Comparison of ENCODE assay signal across 7 mouse cellular contexts in the genomic region with DNA sequence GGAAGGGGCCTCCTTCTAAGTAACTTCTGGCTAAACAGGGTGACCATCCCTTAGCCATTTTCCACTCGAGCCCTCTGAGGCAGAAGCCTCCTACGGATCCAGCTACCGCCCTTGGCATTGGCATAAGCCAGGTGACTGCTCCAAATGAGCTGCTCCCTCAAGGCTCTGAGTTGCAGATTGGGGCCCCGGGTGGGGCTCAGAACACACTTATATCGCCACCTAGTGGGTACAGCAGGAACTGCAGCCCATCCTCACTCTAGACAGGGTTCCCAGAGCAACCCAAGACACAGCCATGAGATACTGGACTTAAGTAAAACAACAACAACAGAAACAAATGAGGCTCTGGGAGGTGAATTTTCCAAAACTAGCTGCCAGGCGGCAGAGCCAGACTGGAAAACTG. TPM values are rescaled to one million over a fixed set of nuclear protein-coding genes. Genes with fewer than 3 reads are reported as not detected.
DNase-seq lines count a peak whose midpoint lies in the region; ATAC-seq lines count a peak whose summit lies in the region.

No protein-coding gene starts in this region.

- H3K9ac ChIP-seq in intestine, embryonic 16.5 days (ENCODE audit: low read depth, low read length) = peak overlapping the region; percentile 40; the same call in 1 of the 2 replicates
- H3K9ac ChIP-seq in midbrain, embryonic 11.5 days (ENCODE audit: low read length) = no peak overlapping the region; the same call in 1 of the 2 replicates

- ATAC-seq in intestine, embryonic 16.5 days = peak; percentile 81
- ATAC-seq in midbrain, embryonic 11.5 days (ENCODE audit: low FRiP score) = peak; percentile 79

- H3K36me3 ChIP-seq in intestine, embryonic 16.5 days (ENCODE audit: control insufficient read depth, insufficient read depth, low read length) = no peaks in the 10 kb centered on the region
- no peaks in the 10 kb centered on the region for H3K36me3 ChIP-seq in midbrain, embryonic 11.5 days (ENCODE audit: control insufficient read depth, insufficient read depth, low read length)

- H3K4me2 ChIP-seq in intestine, embryonic 16.5 days (ENCODE audit: low read depth, low read length) = peak overlapping the region; percentile 50
- H3K4me2 ChIP-seq in midbrain, embryonic 11.5 days = no peak overlapping the region

- H3K4me1 ChIP-seq in intestine, embryonic 16.5 days (ENCODE audit: control insufficient read depth, insufficient read depth, low read length) = peaks cover 13% of the 10 kb centered on the region; the same call in 1 of the 2 replicates
- H3K4me1 ChIP-seq in midbrain, embryonic 11.5 days (ENCODE audit: control insufficient read depth, insufficient read depth, low read length) = peaks cover 3% of the 10 kb centered on the region; the same call in 1 of the 2 replicates

- WGBS in intestine, embryonic 16.5 days = 1% methylated on average over 6 of the region's 6 CpGs
- WGBS in midbrain, embryonic 11.5 days = 3% methylated on average over 6 of the region's 6 CpGs

- H3K27ac ChIP-seq in intestine, embryonic 16.5 days (ENCODE audit: low read length) = peak overlapping the region; percentile 57
- H3K27ac ChIP-seq in midbrain, embryonic 11.5 days (ENCODE audit: low read depth, low read length) = no peak overlapping the region

- intact Hi-C loops in gastrocnemius, postnatal 36 days (cut with DNase I) = loop anchor here (2.0 to 5.0 kb wide), 2 partner anchors 254 to 413 kb away; no protein-coding TSS in a partner anchor
- intact Hi-C loops in left cerebral cortex, postnatal 25 days (cut with DNase I) = loop anchor here (5.0 kb wide), 1 partner anchor 397 kb away; no protein-coding TSS in a partner anchor

- H3K9me3 ChIP-seq in intestine, embryonic 16.5 days (ENCODE audit: control insufficient read depth, low read length) = no peaks in the 10 kb centered on the region
- no peaks in the 10 kb centered on the region for H3K9me3 ChIP-seq in midbrain, embryonic 11.5 days (ENCODE audit: control insufficient read depth, low read length)

- DNase-seq in adrenal gland, adult (ENCODE audit: inconsistent age in 2 of 2, low spot score in 1 of 2) = peak; percentile 75 to 94
- DNase-seq in embryo, embryonic 10 days (ENCODE audit: low spot score) = peak; percentile 85
- peak; percentile 60 to 71 for DNase-seq in gastrocnemius, postnatal 36 days
- peak; percentile 78 to 80 for DNase-seq in left cerebral cortex, postnatal 25 days (ENCODE audit: low spot score in 2 of 2)
- peak; percentile 98 for DNase-seq in midbrain, embryonic 11.5 days (ENCODE audit: low spot score, missing footprints)
- DNase-seq in skeletal muscle tissue, adult 2 months (ENCODE audit: low read depth, low spot score) = peak; percentile 52

- peak overlapping the region; percentile 22 for H3K4me3 ChIP-seq in intestine, embryonic 16.5 days (ENCODE audit: low read length)
- H3K4me3 ChIP-seq in midbrain, embryonic 11.5 days (ENCODE audit: low read depth, low read length) = no peak overlapping the region

- H3K27me3 ChIP-seq in intestine, embryonic 16.5 days (replicated peaks; ENCODE audit: control insufficient read depth, insufficient read depth, low read length) = no peaks in the 10 kb centered on the region
- H3K27me3 ChIP-seq in midbrain, embryonic 11.5 days (ENCODE audit: control insufficient read depth, insufficient read depth, low read length) = no peaks in the 10 kb centered on the region

RNA-seq across cellular contexts. Expression of a gene that starts 15.8 kb away (rescaled TPM):
- 10 to 100 TPM; 38.7 to 42.4 TPM for total RNA-seq in gastrocnemius, postnatal 36 days (2021)
- polyA plus RNA-seq in intestine, embryonic 16.5 days (2015; fragmentation: Nextera tagmentation; extraction: Ambion mirVana) = 135 and 142 TPM in 2 replicates
- 10 to 100 TPM; 61.0 to 64.1 TPM for total RNA-seq in left cerebral cortex, postnatal 25 days (2021)
- polyA plus RNA-seq in midbrain, embryonic 11.5 days (2014; fragmentation: Nextera tagmentation; extraction: Ambion mirVana) = 158 and 189 TPM in 2 replicates

RNA-seq across cellular contexts. Expression of a gene that starts 23.9 kb away (rescaled TPM):
- not detected for total RNA-seq in gastrocnemius, postnatal 36 days (2021)
- not detected in 2 replicates for polyA plus RNA-seq in intestine, embryonic 16.5 days (2015; fragmentation: Nextera tagmentation; extraction: Ambion mirVana)
- not detected for total RNA-seq in left cerebral cortex, postnatal 25 days (2021)
- not detected in 2 replicates for polyA plus RNA-seq in midbrain, embryonic 11.5 days (2014; fragmentation: Nextera tagmentation; extraction: Ambion mirVana)
